Mouse (Mus musculus): ENCODE measurements around the gene Col25a1.

GRCm38 (mm10) chr3:130088654-130089053 is 42.6 kb upstream of the Col25a1 start:
- TF ChIP-seq POLR2A (IDR thresholded peaks at IDR 0.05; ENCODE audit: borderline replicate concordance, insufficient read depth, low read length) (no peak), CTCF (IDR thresholded peaks at IDR 0.05; ENCODE audit: borderline replicate concordance, insufficient read depth, low read depth, low read length) (no peak)
